Mouse (Mus musculus): ENCODE results near the gene Nup153. TPM values are rescaled to one million over a fixed set of nuclear protein-coding genes. Genes with fewer than 3 reads are reported as not detected.

The Nup153 gene
- polyA plus RNA-seq, 1 experiment from 2014 or later: 28.6 TPM

- no peak for DNase-seq (ENCODE audit: low spot score)
- Histone ChIP-seq H3K27me3 (ENCODE audit: low read depth, poor library complexity, severe bottlenecking) (no peaks in the 10 kb centered on the region), H3K4me1 (no peaks in the 10 kb centered on the region), H3K4me3 (no peak overlapping the region), H3K36me3 (peaks cover 48% of the 10 kb centered on the region), H3K27ac (replicated peaks) (no peak overlapping the region), H3K9me3 (replicated peaks) (no peaks in the 10 kb centered on the region)
- 83% methylated on average over 5 of the region's 5 CpGs for WGBS
Observed at GRCm38 (mm10) chr13:46748138-46748873, 20.6 kb upstream of the Nup153 start.

- no peak overlapping the region for H3K27ac ChIP-seq (replicated peaks)
- H3K36me3 ChIP-seq: peaks cover 10% of the 10 kb centered on the region; the same call in 1 of the 2 replicates
- DNase-seq (ENCODE audit: low spot score): no peak
- 88% methylated on average over 8 of the region's 8 CpGs for WGBS
- no peaks in the 10 kb centered on the region for H3K9me3 ChIP-seq (replicated peaks)
- no peaks in the 10 kb centered on the region for H3K4me1 ChIP-seq
- H3K27me3 ChIP-seq (ENCODE audit: low read depth, poor library complexity, severe bottlenecking): no peaks in the 10 kb centered on the region
- H3K4me3 ChIP-seq: no peak overlapping the region
Observed at GRCm38 (mm10) chr13:46743821-46744220, 16.1 kb upstream of the Nup153 start.

- Histone ChIP-seq H3K27me3 (ENCODE audit: low read depth, poor library complexity, severe bottlenecking) (no peaks in the 10 kb centered on the region), H3K27ac (replicated peaks) (no peak overlapping the region), H3K4me1 (no peaks in the 10 kb centered on the region), H3K36me3 (no peaks in the 10 kb centered on the region), H3K4me3 (no peak overlapping the region), H3K9me3 (replicated peaks) (no peaks in the 10 kb centered on the region)
- WGBS: 73% methylated on average over 2 of the region's 2 CpGs
- DNase-seq (ENCODE audit: low spot score): no peak
Observed at GRCm38 (mm10) chr13:46742367-46742766, 14.6 kb upstream of the Nup153 start.

DNA sequence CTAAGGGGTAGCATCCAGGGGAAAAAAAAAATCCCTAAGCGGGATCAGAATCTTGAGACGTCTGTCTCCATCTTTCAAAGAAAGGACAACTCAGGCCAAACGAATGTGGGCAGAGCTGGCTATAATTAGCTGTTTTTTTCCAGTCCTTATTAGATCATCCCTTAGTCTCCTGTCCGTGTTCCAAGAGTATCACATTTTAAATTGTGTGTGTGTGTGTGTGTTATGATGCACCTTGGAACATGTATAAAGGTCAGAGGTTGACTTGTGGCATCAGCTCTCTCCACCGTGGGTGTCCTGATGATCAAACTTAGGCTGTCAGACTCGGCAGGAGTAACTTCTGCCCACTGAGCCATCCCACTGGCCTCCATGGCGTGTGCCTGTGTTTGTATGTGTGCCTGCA, 11.7 kb upstream of the Nup153 start:
- DNase-seq (ENCODE audit: low spot score): no peak
- 85% methylated on average over 7 of the region's 7 CpGs for WGBS

DNA sequence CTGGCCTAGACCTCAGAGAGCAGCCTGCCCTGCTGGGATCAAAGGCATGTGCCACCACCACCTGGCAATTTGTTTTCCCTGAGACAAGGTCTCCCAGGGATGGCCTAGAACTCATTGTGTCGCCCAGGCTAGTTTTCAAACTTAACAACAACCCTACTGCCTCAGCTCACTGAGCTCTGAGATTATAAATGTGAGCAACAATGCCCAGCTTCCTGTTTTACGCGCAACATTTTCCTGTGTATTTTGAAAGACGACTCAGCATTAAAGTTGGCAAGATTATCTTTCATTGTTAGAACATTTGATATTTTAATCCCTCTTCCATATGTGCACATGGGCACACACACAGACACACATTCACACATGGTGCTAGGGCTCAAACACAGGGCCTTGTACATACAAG, 9.7 kb upstream of the Nup153 start:
- Histone ChIP-seq H3K4me1 (peaks cover 16% of the 10 kb centered on the region), H3K27ac (replicated peaks) (no peak overlapping the region), H3K4me3 (no peak overlapping the region), H3K9me3 (replicated peaks) (no peaks in the 10 kb centered on the region), H3K36me3 (no peaks in the 10 kb centered on the region), H3K27me3 (ENCODE audit: low read depth, poor library complexity, severe bottlenecking) (peaks cover 15% of the 10 kb centered on the region)
- whole genome bisulfite sequencing: 88% methylated on average over 4 of the region's 4 CpGs
- no peak for DNase-seq (ENCODE audit: low spot score)

More for the DNA sequence above, 11.7 kb upstream of the Nup153 start:
- Histone ChIP-seq H3K27ac (replicated peaks) (no peak overlapping the region), H3K4me1 (peaks cover 16% of the 10 kb centered on the region), H3K9me3 (replicated peaks) (no peaks in the 10 kb centered on the region), H3K27me3 (ENCODE audit: low read depth, poor library complexity, severe bottlenecking) (peaks cover 11% of the 10 kb centered on the region), H3K4me3 (no peak overlapping the region), H3K36me3 (no peaks in the 10 kb centered on the region)

DNA sequence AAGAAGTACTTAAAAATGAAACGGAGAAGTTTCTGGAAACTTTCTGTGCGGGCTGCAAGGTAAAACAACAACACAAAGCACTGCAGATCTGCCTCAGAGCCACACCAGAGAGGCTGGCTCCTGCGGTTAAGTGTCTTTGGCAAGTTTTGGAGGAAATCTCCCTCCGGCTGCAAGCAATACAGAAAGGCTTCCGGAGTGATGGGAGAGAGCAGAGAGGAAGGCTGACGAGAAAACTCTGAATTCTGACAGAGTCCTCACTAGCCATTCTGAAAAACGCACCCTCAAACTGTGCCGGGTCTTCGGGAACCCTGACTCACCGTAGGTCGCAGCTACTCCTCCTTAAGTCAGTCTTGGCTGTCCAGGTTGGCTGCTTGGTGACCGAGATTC, 8.7 kb upstream of the Nup153 start:
- DNase-seq (ENCODE audit: low spot score): no peak
- Histone ChIP-seq H3K36me3 (no peaks in the 10 kb centered on the region), H3K4me3 (peak overlapping the region; percentile 58), H3K9me3 (replicated peaks) (no peaks in the 10 kb centered on the region), H3K4me1 (peaks cover 16% of the 10 kb centered on the region), H3K27ac (replicated peaks) (peak overlapping the region; percentile 53; the same call in 1 of the 2 replicates), H3K27me3 (ENCODE audit: low read depth, poor library complexity, severe bottlenecking) (peaks cover 15% of the 10 kb centered on the region)
- 5% methylated on average over 12 of the region's 12 CpGs for WGBS

- Histone ChIP-seq H3K27ac (replicated peaks) (peak overlapping the region; percentile 53), H3K27me3 (ENCODE audit: low read depth, poor library complexity, severe bottlenecking) (peaks cover 15% of the 10 kb centered on the region), H3K4me3 (peak overlapping the region; percentile 58), H3K9me3 (replicated peaks) (no peaks in the 10 kb centered on the region), H3K4me1 (peaks cover 16% of the 10 kb centered on the region), H3K36me3 (no peaks in the 10 kb centered on the region)
- under 1% methylated on average over 20 of the region's 20 CpGs for WGBS
- peak; percentile 39 for DNase-seq (ENCODE audit: low spot score)
Observed at GRCm38 (mm10) chr13:46735808-46736478, 8.2 kb upstream of the Nup153 start.

GRCm38 (mm10) chr13:46735219-46735807, 7.6 kb upstream of the Nup153 start:
- peaks cover 15% of the 10 kb centered on the region for H3K27me3 ChIP-seq (ENCODE audit: low read depth, poor library complexity, severe bottlenecking)
- H3K4me3 ChIP-seq: peak overlapping the region; percentile 58
- H3K27ac ChIP-seq (replicated peaks): peak overlapping the region; percentile 53; the same call in 1 of the 2 replicates
- no peak for DNase-seq (ENCODE audit: low spot score)
- WGBS: 47% methylated on average over 11 of the region's 11 CpGs
- H3K9me3 ChIP-seq (replicated peaks): no peaks in the 10 kb centered on the region
- peaks cover 16% of the 10 kb centered on the region for H3K4me1 ChIP-seq
- H3K36me3 ChIP-seq: no peaks in the 10 kb centered on the region

- peaks cover 19% of the 10 kb centered on the region for H3K4me1 ChIP-seq
- WGBS: 85% methylated on average over 2 of the region's 2 CpGs
Observed at GRCm38 (mm10) chr13:46729998-46730397, 2.3 kb upstream of the Nup153 start.

GRCm38 (mm10) chr13:46728411-46728810, 671 bp upstream of the Nup153 start:
- H3K36me3 ChIP-seq: no peaks in the 10 kb centered on the region
- DNase-seq (ENCODE audit: low spot score): no peak
- H3K27me3 ChIP-seq (ENCODE audit: low read depth, poor library complexity, severe bottlenecking): no peaks in the 10 kb centered on the region
- WGBS: 40% methylated on average over 5 of the region's 5 CpGs
- H3K4me1 ChIP-seq: peaks cover 27% of the 10 kb centered on the region
- no peaks in the 10 kb centered on the region for H3K9me3 ChIP-seq (replicated peaks)
- peak overlapping the region; percentile 99 for H3K4me3 ChIP-seq
- H3K27ac ChIP-seq (replicated peaks): peak overlapping the region; percentile 97

More at GRCm38 (mm10) chr13:46729998-46730397, 2.3 kb upstream of the Nup153 start:
- H3K4me3 ChIP-seq: no peak overlapping the region
- H3K27ac ChIP-seq (replicated peaks): no peak overlapping the region
- H3K27me3 ChIP-seq (ENCODE audit: low read depth, poor library complexity, severe bottlenecking): peaks cover 9% of the 10 kb centered on the region
- no peaks in the 10 kb centered on the region for H3K36me3 ChIP-seq
- DNase-seq (ENCODE audit: low spot score): no peak
- no peaks in the 10 kb centered on the region for H3K9me3 ChIP-seq (replicated peaks)

GRCm38 (mm10) chr13:46727038-46727836, 503 bp downstream of the Nup153 start:
- no peak for DNase-seq (ENCODE audit: low spot score)
- Histone ChIP-seq H3K4me1 (peaks cover 27% of the 10 kb centered on the region), H3K27ac (replicated peaks) (peak overlapping the region; percentile 97), H3K27me3 (ENCODE audit: low read depth, poor library complexity, severe bottlenecking) (no peaks in the 10 kb centered on the region), H3K4me3 (peak overlapping the region; percentile 99), H3K9me3 (replicated peaks) (no peaks in the 10 kb centered on the region), H3K36me3 (no peaks in the 10 kb centered on the region)
- WGBS: under 1% methylated on average over 82 of the region's 85 CpGs

GRCm38 (mm10) chr13:46726288-46727037, 1.3 kb downstream of the Nup153 start:
- Histone ChIP-seq H3K36me3 (no peaks in the 10 kb centered on the region), H3K4me1 (peaks cover 27% of the 10 kb centered on the region), H3K9me3 (replicated peaks) (no peaks in the 10 kb centered on the region), H3K27me3 (ENCODE audit: low read depth, poor library complexity, severe bottlenecking) (no peaks in the 10 kb centered on the region), H3K27ac (replicated peaks) (peak overlapping the region; percentile 97), H3K4me3 (peak overlapping the region; percentile 99)
- peak; percentile 45 for DNase-seq (ENCODE audit: low spot score)
- under 1% methylated on average over 30 of the region's 30 CpGs for WGBS

Data from midbrain, embryonic 10.5 days (tissue).